Mouse (Mus musculus): ENCODE data around the gene Mrpl17. TPM values are rescaled to one million over a fixed set of nuclear protein-coding genes. Genes with fewer than 3 reads are reported as not detected.

The Mrpl17 gene
- polyA plus RNA-seq, 2 experiments, result 307 to 337 TPM

DNA sequence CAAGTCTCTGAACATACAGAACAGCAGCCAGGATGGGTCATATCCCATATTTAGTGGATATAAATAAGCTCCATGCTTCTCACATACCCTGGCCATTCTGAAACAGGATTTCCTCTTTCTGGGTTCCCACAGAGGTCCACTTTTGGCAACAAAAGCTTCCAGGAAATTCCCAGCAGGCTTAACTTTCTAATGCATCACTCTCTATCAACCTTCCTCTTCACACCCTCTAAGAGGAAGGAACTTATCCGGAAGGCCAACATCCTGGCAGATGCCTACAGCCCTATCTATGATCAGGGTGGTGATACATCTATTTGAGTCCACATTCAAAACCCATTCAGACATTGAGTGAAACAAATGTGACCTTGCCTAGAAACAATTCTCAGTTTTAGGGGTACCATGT, 2.5 kb downstream of the Mrpl17 start:
- no peak for DNase-seq (ENCODE audit: low spot score)
- TF ChIP-seq POLR2A (IDR thresholded peaks at IDR 0.05; ENCODE audit: borderline replicate concordance, extremely low read depth, insufficient read depth, insufficient read length), result no peak
- 97% methylated on average over 1 of the region's 1 CpGs for WGBS
- no peaks in the 10 kb centered on the region for H3K9me3 ChIP-seq (ENCODE audit: control insufficient read depth, low read length)
- ATAC-seq (ENCODE audit: low FRiP score, low read depth), result no peak
- H3K4me1 ChIP-seq (ENCODE audit: control insufficient read depth, insufficient read depth, low read length), result peaks cover 7% of the 10 kb centered on the region
- peaks cover 20% of the 10 kb centered on the region for H3K36me3 ChIP-seq (ENCODE audit: control insufficient read depth, insufficient read depth, low read length)
- no peak overlapping the region for H3K4me2 ChIP-seq (replicated peaks; ENCODE audit: low read depth, low read length, severe bottlenecking)
- H3K27me3 ChIP-seq (ENCODE audit: control insufficient read depth, insufficient read depth, low read length), result no peaks in the 10 kb centered on the region
- H3K9ac ChIP-seq (ENCODE audit: low read depth, low read length, severe bottlenecking), result no peak overlapping the region
- no peak overlapping the region for H3K4me3 ChIP-seq (replicated peaks; ENCODE audit: low read length)
- H3K27ac ChIP-seq (replicated peaks; ENCODE audit: low read depth, low read length), result no peak overlapping the region

DNA sequence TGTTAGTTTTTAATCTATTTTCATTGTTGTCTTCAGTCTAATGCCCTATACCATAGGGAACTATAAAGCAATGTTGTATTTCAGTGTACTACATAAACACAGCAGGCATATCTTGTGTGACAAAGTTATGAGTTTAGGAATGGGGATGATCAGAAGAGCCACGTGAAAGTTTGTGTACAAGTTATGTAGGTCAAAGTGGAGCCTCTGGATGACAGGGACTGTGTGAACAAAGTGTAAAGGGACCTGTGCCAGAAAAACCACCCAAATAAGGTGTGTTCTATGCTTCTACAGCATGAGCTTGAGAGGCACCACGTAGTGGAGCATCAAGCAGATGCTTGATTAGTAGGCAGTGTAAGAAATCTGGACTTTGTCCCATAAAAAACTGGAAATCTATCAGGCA, 4.2 kb downstream of the Mrpl17 start:
- DNase-seq (ENCODE audit: low spot score), result no peak
- peaks cover 20% of the 10 kb centered on the region for H3K36me3 ChIP-seq (ENCODE audit: control insufficient read depth, insufficient read depth, low read length)
- H3K4me3 ChIP-seq (replicated peaks; ENCODE audit: low read length), result no peak overlapping the region
- H3K4me1 ChIP-seq (ENCODE audit: control insufficient read depth, insufficient read depth, low read length), result peaks cover 7% of the 10 kb centered on the region
- H3K27me3 ChIP-seq (ENCODE audit: control insufficient read depth, insufficient read depth, low read length), result no peaks in the 10 kb centered on the region
- H3K27ac ChIP-seq (replicated peaks; ENCODE audit: low read depth, low read length), result no peak overlapping the region
- TF ChIP-seq POLR2A (IDR thresholded peaks at IDR 0.05; ENCODE audit: borderline replicate concordance, extremely low read depth, insufficient read depth, insufficient read length), result no peak
- no peaks in the 10 kb centered on the region for H3K9me3 ChIP-seq (ENCODE audit: control insufficient read depth, low read length)
- ATAC-seq (ENCODE audit: low FRiP score, low read depth), result no peak
- H3K4me2 ChIP-seq (replicated peaks; ENCODE audit: low read depth, low read length, severe bottlenecking), result no peak overlapping the region
- 60% methylated on average over 2 of the region's 2 CpGs for WGBS
- H3K9ac ChIP-seq (ENCODE audit: low read depth, low read length, severe bottlenecking), result no peak overlapping the region

DNA sequence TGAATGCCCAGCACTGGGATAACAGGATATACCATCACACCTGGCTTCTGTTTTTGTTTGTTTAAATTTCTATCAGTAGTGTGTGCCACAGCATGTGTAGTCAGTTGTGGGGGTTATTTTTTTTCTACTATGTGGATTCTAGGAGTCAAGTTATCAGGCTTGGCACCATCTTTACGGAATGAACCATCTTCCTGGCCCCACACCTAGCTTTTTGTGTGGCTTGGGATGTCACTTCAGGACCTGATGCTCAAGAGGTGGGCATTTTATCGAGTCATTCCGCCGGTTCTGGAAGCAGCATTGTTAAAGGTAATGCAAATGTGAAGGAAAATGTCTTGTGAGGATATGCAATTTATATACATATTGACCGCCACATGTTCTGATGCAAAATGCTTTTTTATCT, 4.8 kb downstream of the Mrpl17 start:
- H3K4me3 ChIP-seq (replicated peaks; ENCODE audit: low read length), result no peak overlapping the region
- H3K36me3 ChIP-seq (ENCODE audit: control insufficient read depth, insufficient read depth, low read length), result peaks cover 20% of the 10 kb centered on the region
- ATAC-seq (ENCODE audit: low FRiP score, low read depth) (no peak), DNase-seq (ENCODE audit: low spot score) (no peak)
- no peak overlapping the region for H3K9ac ChIP-seq (ENCODE audit: low read depth, low read length, severe bottlenecking)
- TF ChIP-seq POLR2A (IDR thresholded peaks at IDR 0.05; ENCODE audit: borderline replicate concordance, extremely low read depth, insufficient read depth, insufficient read length), result no peak
- no peaks in the 10 kb centered on the region for H3K27me3 ChIP-seq (ENCODE audit: control insufficient read depth, insufficient read depth, low read length)
- H3K27ac ChIP-seq (replicated peaks; ENCODE audit: low read depth, low read length), result no peak overlapping the region
- peaks cover 7% of the 10 kb centered on the region for H3K4me1 ChIP-seq (ENCODE audit: control insufficient read depth, insufficient read depth, low read length)
- H3K9me3 ChIP-seq (ENCODE audit: control insufficient read depth, low read length), result no peaks in the 10 kb centered on the region
- WGBS, result 77% methylated on average over 5 of the region's 5 CpGs
- H3K4me2 ChIP-seq (replicated peaks; ENCODE audit: low read depth, low read length, severe bottlenecking), result no peak overlapping the region

DNA sequence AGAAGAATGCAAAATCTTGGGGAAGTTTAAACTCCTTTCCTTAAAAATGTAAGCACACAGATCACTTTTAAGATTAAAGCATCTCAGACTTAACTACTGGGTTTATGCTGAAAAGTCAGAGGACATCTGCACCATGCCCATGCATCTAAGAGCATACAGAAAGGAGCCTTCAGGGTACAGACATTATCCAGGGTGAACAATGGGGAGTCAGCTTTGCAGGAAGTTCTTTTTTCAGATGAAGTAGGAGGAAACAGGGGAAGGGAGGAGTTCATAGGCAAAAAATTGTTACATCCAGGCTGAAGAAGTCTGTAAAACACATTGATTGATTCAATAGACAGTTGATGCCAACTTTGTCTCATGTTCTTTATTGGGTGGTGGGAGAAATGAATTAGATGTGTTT, 7.5 kb downstream of the Mrpl17 start:
- Histone ChIP-seq H3K4me3 (replicated peaks; ENCODE audit: low read length) (no peak overlapping the region), H3K36me3 (ENCODE audit: control insufficient read depth, insufficient read depth, low read length) (peaks cover 5% of the 10 kb centered on the region), H3K9me3 (ENCODE audit: control insufficient read depth, low read length) (no peaks in the 10 kb centered on the region), H3K27ac (replicated peaks; ENCODE audit: low read depth, low read length) (no peak overlapping the region), H3K9ac (ENCODE audit: low read depth, low read length, severe bottlenecking) (no peak overlapping the region), H3K4me1 (ENCODE audit: control insufficient read depth, insufficient read depth, low read length) (no peaks in the 10 kb centered on the region), H3K27me3 (ENCODE audit: control insufficient read depth, insufficient read depth, low read length) (no peaks in the 10 kb centered on the region), H3K4me2 (replicated peaks; ENCODE audit: low read depth, low read length, severe bottlenecking) (no peak overlapping the region)
- no peak for ATAC-seq (ENCODE audit: low FRiP score, low read depth)
- no peak for DNase-seq (ENCODE audit: low spot score)
- TF ChIP-seq POLR2A (IDR thresholded peaks at IDR 0.05; ENCODE audit: borderline replicate concordance, extremely low read depth, insufficient read depth, insufficient read length), result no peak

DNA sequence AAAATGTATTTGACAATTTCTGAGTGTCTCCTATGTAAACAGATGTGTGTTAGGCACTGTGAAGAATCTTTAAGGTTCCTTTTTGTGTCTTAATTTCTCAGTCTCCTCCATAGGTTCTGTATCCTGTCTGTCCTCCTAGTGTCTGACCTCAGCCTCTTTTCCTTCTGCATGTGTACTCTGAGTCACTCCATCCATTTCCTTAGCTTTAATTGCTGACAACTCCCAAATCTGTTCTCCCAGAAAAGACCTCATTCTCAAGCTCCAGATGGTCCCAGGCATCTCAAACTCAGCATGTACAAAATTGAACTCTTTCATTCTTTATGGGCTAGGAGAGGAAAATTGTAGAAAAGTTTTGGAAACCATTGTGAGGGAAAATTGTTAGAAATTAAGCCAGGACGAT, 8.1 kb downstream of the Mrpl17 start:
- no peak for TF ChIP-seq POLR2A (IDR thresholded peaks at IDR 0.05; ENCODE audit: borderline replicate concordance, extremely low read depth, insufficient read depth, insufficient read length)
- no peaks in the 10 kb centered on the region for H3K9me3 ChIP-seq (ENCODE audit: control insufficient read depth, low read length)
- H3K9ac ChIP-seq (ENCODE audit: low read depth, low read length, severe bottlenecking), result no peak overlapping the region
- ATAC-seq (ENCODE audit: low FRiP score, low read depth) (no peak), DNase-seq (ENCODE audit: low spot score) (no peak)
- H3K36me3 ChIP-seq (ENCODE audit: control insufficient read depth, insufficient read depth, low read length), result no peaks in the 10 kb centered on the region
- 35% methylated on average over 1 of the region's 1 CpGs for WGBS
- no peak overlapping the region for H3K4me2 ChIP-seq (replicated peaks; ENCODE audit: low read depth, low read length, severe bottlenecking)
- no peaks in the 10 kb centered on the region for H3K4me1 ChIP-seq (ENCODE audit: control insufficient read depth, insufficient read depth, low read length)
- no peak overlapping the region for H3K27ac ChIP-seq (replicated peaks; ENCODE audit: low read depth, low read length)
- no peak overlapping the region for H3K4me3 ChIP-seq (replicated peaks; ENCODE audit: low read length)
- no peaks in the 10 kb centered on the region for H3K27me3 ChIP-seq (ENCODE audit: control insufficient read depth, insufficient read depth, low read length)

DNA sequence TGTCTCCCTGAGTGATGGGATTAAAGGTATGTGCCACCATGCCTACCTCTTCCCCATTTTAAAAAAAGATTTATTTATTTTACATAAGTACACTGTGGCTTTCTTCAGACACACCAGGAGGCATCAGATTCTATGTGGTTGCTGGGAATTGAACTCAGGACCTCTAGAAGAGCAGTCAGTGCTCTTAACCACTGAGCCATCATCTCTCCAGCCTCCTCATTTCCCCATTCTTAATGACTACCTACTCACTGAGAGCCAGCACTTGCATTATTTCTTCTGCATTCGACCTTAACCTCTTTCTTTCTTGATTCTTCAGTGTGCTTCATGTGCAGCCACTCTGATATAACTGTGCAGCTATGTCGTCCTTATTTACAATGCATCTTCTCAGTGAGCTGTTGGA, 8.6 kb downstream of the Mrpl17 start:
- no peaks in the 10 kb centered on the region for H3K4me1 ChIP-seq (ENCODE audit: control insufficient read depth, insufficient read depth, low read length)
- H3K9ac ChIP-seq (ENCODE audit: low read depth, low read length, severe bottlenecking), result no peak overlapping the region
- H3K36me3 ChIP-seq (ENCODE audit: control insufficient read depth, insufficient read depth, low read length), result no peaks in the 10 kb centered on the region
- TF ChIP-seq POLR2A (IDR thresholded peaks at IDR 0.05; ENCODE audit: borderline replicate concordance, extremely low read depth, insufficient read depth, insufficient read length), result no peak
- no peak for DNase-seq (ENCODE audit: low spot score)
- ATAC-seq (ENCODE audit: low FRiP score, low read depth), result no peak
- no peak overlapping the region for H3K4me3 ChIP-seq (replicated peaks; ENCODE audit: low read length)
- no peak overlapping the region for H3K27ac ChIP-seq (replicated peaks; ENCODE audit: low read depth, low read length)
- H3K9me3 ChIP-seq (ENCODE audit: control insufficient read depth, low read length), result no peaks in the 10 kb centered on the region
- H3K4me2 ChIP-seq (replicated peaks; ENCODE audit: low read depth, low read length, severe bottlenecking), result no peak overlapping the region
- 38% methylated on average over 2 of the region's 2 CpGs for WGBS
- H3K27me3 ChIP-seq (ENCODE audit: control insufficient read depth, insufficient read depth, low read length), result no peaks in the 10 kb centered on the region
